ENCODE assay signal across 9 mouse cellular contexts in genomic region chr1:87447183-87448104, GRCm38 (mm10). TPM values are rescaled to one million over a fixed set of nuclear protein-coding genes. Genes with fewer than 3 reads are reported as not detected.
A peak's percentile ranks its signal among the peaks of the same experiment; 100 is the strongest.
DNase-seq lines count a peak whose midpoint lies in the region; ATAC-seq lines count a peak whose summit lies in the region.
"Had no signal": no experiment of that assay in that cellular context is flagged by ENCODE, and none has a peak within 500 bp of the region (broad histone marks: within the 10 kb centered on the region; RNA-seq: fewer than 3 reads in every experiment).

No protein-coding gene starts in this region.

- no peak overlapping the region for H3K4me2 ChIP-seq in hindbrain, embryonic 16.5 days (ENCODE audit: low read length)
- no peak overlapping the region for H3K4me2 ChIP-seq in limb, embryonic 11.5 days (ENCODE audit: low read depth, severe bottlenecking)
- H3K4me2 ChIP-seq: heart, embryonic 13.5 days had no signal

- no peaks in the 10 kb centered on the region for H3K27me3 ChIP-seq in hindbrain, embryonic 16.5 days (replicated peaks; ENCODE audit: control insufficient read depth, insufficient read depth, low read length)
- no peaks in the 10 kb centered on the region for H3K27me3 ChIP-seq in limb, embryonic 11.5 days (ENCODE audit: control insufficient read depth, insufficient read depth, low read length)
- H3K27me3 ChIP-seq: heart, embryonic 13.5 days had no signal

- WGBS in hindbrain, embryonic 16.5 days, result 37% methylated on average over 5 of the region's 5 CpGs
- WGBS in limb, embryonic 11.5 days, result 44% methylated on average over 5 of the region's 5 CpGs

- 0 out of 2 replicates have a peak, but pooled peaks have one; percentile 58 for ATAC-seq in hindbrain, embryonic 16.5 days
- ATAC-seq in limb, embryonic 11.5 days (ENCODE audit: insufficient number of reproducible peaks, low FRiP score, low TSS enrichment, low read depth), result no peak
- peak; percentile 66; the same call in 1 of the 2 replicates for ATAC-seq in neutrophil, adult 5-6 weeks (ENCODE audit: extremely low read depth, insufficient number of reproducible peaks, low FRiP score, poor library complexity, severe bottlenecking)

- no peak overlapping the region for H3K9ac ChIP-seq in hindbrain, embryonic 16.5 days (ENCODE audit: low read depth, low read length)
- no peak overlapping the region for H3K9ac ChIP-seq in limb, embryonic 11.5 days (ENCODE audit: low read length)
- H3K9ac ChIP-seq: heart, embryonic 13.5 days had no signal

- H3K36me3 ChIP-seq in hindbrain, embryonic 16.5 days (ENCODE audit: control insufficient read depth, insufficient read depth, low read length), result peaks cover 32% of the 10 kb centered on the region
- peaks cover 7% of the 10 kb centered on the region for H3K36me3 ChIP-seq in limb, embryonic 11.5 days (ENCODE audit: control insufficient read depth, insufficient read depth, low read length)

- no peaks in the 10 kb centered on the region for H3K4me1 ChIP-seq in hindbrain, embryonic 16.5 days (ENCODE audit: control insufficient read depth, insufficient read depth, low read depth, low read length)
- H3K4me1 ChIP-seq in limb, embryonic 11.5 days (ENCODE audit: control insufficient read depth, insufficient read depth, low read length), result no peaks in the 10 kb centered on the region
- H3K4me1 ChIP-seq: heart, embryonic 13.5 days had no signal

- H3K4me3 ChIP-seq in hindbrain, embryonic 16.5 days (ENCODE audit: low read length), result no peak overlapping the region
- H3K4me3 ChIP-seq in limb, embryonic 11.5 days (ENCODE audit: low read depth, low read length), result no peak overlapping the region
- H3K4me3 ChIP-seq: heart, embryonic 13.5 days had no signal

- DNase-seq in urinary bladder, adult 18-20 months (ENCODE audit: low spot score in 2 of 2), result peak; percentile 13 to 25
- DNase-seq in urinary bladder, adult 2 months (ENCODE audit: low spot score), result no peak
- peak; percentile 56 to 71 for DNase-seq in adrenal gland, postnatal 36 days
- peak; percentile 59 for DNase-seq in embryo, embryonic 9.5 days (ENCODE audit: extremely low spot score)
- peak; percentile 76 for DNase-seq in limb, embryonic 11.5 days (ENCODE audit: low spot score)
- DNase-seq in thymus, postnatal 25 days, result peak; percentile 58

- H3K27ac ChIP-seq in hindbrain, embryonic 16.5 days (ENCODE audit: low read depth, low read length), result no peak overlapping the region
- no peak overlapping the region for H3K27ac ChIP-seq in limb, embryonic 11.5 days (replicated peaks; ENCODE audit: low read depth, low read length)
- H3K27ac ChIP-seq: heart, embryonic 13.5 days had no signal

- H3K9me3 ChIP-seq in hindbrain, embryonic 16.5 days (ENCODE audit: control insufficient read depth, low read length), result no peaks in the 10 kb centered on the region
- no peaks in the 10 kb centered on the region for H3K9me3 ChIP-seq in limb, embryonic 11.5 days (ENCODE audit: control insufficient read depth, low read length)
- H3K9me3 ChIP-seq: heart, embryonic 13.5 days had no signal

RNA-seq across cellular contexts. Expression of gene Snorc, which starts 22.6 kb away (rescaled TPM):
- polyA plus RNA-seq in urinary bladder, adult 2 months (2012; rRNA removed), result not detected in 2 replicates
- total RNA-seq in adrenal gland, postnatal 36 days (2021), result not detected
- 1.2 and 2.3 TPM in 2 replicates for polyA plus RNA-seq in hindbrain, embryonic 16.5 days (2015; fragmentation: Nextera tagmentation; extraction: Ambion mirVana)
- polyA plus RNA-seq in limb, embryonic 11.5 days (2014; fragmentation: Nextera tagmentation; extraction: Ambion mirVana), result not detected in 2 replicates
- not detected in 2 replicates for total RNA-seq in neutrophil, adult 5-6 weeks (2017)
- polyA plus RNA-seq: heart, embryonic 13.5 days had no signal

RNA-seq across cellular contexts. Expression of gene Kcnj13, which starts 52.9 kb away (rescaled TPM):
- polyA plus RNA-seq in urinary bladder, adult 2 months (2012; rRNA removed), result 0.21 and 0.27 TPM in 2 replicates
- total RNA-seq in adrenal gland, postnatal 36 days (2021), result not detected
- 21.7 and 25.0 TPM in 2 replicates for polyA plus RNA-seq in hindbrain, embryonic 16.5 days (2015; fragmentation: Nextera tagmentation; extraction: Ambion mirVana)
- polyA plus RNA-seq in limb, embryonic 11.5 days (2014; fragmentation: Nextera tagmentation; extraction: Ambion mirVana), result 0.44 and 1.9 TPM in 2 replicates
- total RNA-seq in neutrophil, adult 5-6 weeks (2017), result 0.37 and 0.70 TPM in 2 replicates
